Mouse (Mus musculus) embryonic facial prominence, embryonic 13.5 days (tissue): ENCODE results near the gene Agl. TPM values are rescaled to one million over a fixed set of nuclear protein-coding genes. Genes with fewer than 3 reads are reported as not detected.

Experiments
- ATAC-seq: fragments of 200-750 bp; cut with Nextera tagmentation; 2 replicates; pipeline ENCODE4 v1.8.0; 2017; ENCODE audit warnings: low read depth; ENCODE audit not compliant: insufficient number of reproducible peaks, insufficient read depth, low FRiP score, low TSS enrichment
- H3K27ac ChIP-seq: fragments of 300-500 bp; sonication (generic); 2 replicates; pipeline ENCODE4 v1.5.1; 2015; ENCODE audit warnings: moderate library complexity, mild to moderate bottlenecking, inconsistent platforms
- H3K27me3 ChIP-seq: fragments of 300-500 bp; sonication (generic); 2 replicates; pipeline ENCODE4 v1.6.1; 2015; ENCODE audit warnings: mild to moderate bottlenecking, inconsistent platforms
- H3K36me3 ChIP-seq: fragments of 300-500 bp; sonication (generic); 2 replicates; pipeline ENCODE4 v1.6.1; 2015; ENCODE audit warnings: mild to moderate bottlenecking, inconsistent platforms
- H3K4me1 ChIP-seq: fragments of 300-500 bp; sonication (generic); 2 replicates; pipeline ENCODE4 v1.6.1; 2015; ENCODE audit warnings: inconsistent platforms
- H3K4me2 ChIP-seq: fragments of 300-500 bp; sonication (generic); 2 replicates; pipeline ENCODE4 v1.6.1; 2015; ENCODE audit warnings: moderate library complexity, mild to moderate bottlenecking, inconsistent platforms
- H3K4me3 ChIP-seq: fragments of 300-500 bp; sonication (generic); 2 replicates; pipeline ENCODE4 v1.5.1; 2015; ENCODE audit warnings: mild to moderate bottlenecking, inconsistent platforms
- H3K9ac ChIP-seq: fragments of 300-500 bp; sonication (generic); 2 replicates; pipeline ENCODE4 v1.6.1; 2015; ENCODE audit warnings: mild to moderate bottlenecking, inconsistent platforms
- H3K9me3 ChIP-seq: fragments of 300-500 bp; sonication (generic); 2 replicates; pipeline ENCODE4 v1.6.1; 2016; ENCODE audit warnings: inconsistent platforms
- WGBS: fragments of 180-500 bp; shearing (Covaris S2); methylation state at CpG from one replicate; pipeline ENCODE4 v1.1.7; 2015; ENCODE audit warnings: mixed read lengths; 5-methylcytosine and 5-hydroxymethylcytosine counted together
- polyA plus RNA-seq: library from polyadenylated mRNA; unstranded; fragments of >200 nt; fragmentation: Nextera tagmentation; extraction: Ambion mirVana; gene quantifications from 2 replicates; pipeline ENCODE4 v1.2.1, GENCODE M21; 2015

The Agl gene
- polyA plus RNA-seq, 1 experiment from 2014 or later: 19.6 TPM

DNA sequence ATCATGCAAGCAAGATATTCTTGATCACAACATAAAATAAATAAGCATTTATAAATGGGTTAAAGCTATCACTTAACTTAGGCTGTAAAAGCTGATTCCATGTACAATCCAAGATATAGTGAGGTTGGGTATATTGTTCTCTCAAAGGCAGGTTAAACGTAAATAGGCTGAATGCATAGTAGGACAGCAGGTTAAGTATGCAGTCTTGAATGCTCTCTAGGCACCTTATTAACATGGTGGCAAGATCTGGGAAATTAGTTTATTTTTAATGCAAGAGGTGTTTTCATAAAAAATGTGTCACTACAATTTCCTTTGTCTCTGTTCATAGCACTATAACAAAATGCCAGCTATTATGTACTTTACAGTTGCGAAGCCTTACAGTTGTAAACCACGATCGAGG lies 27.4 kb upstream of the Agl start:
- H3K4me1 ChIP-seq: no peaks in the 10 kb centered on the region
- no peaks in the 10 kb centered on the region for H3K36me3 ChIP-seq
- H3K9ac ChIP-seq: peak overlapping the region; percentile 64; the same call in 1 of the 2 replicates
- peak overlapping the region; percentile 70 for H3K4me2 ChIP-seq
- no peaks in the 10 kb centered on the region for H3K27me3 ChIP-seq
- ATAC-seq: no peak
- H3K9me3 ChIP-seq: no peaks in the 10 kb centered on the region
- H3K4me3 ChIP-seq: peak overlapping the region; percentile 44
- WGBS: 66% methylated on average over 4 of the region's 4 CpGs
- no peak overlapping the region for H3K27ac ChIP-seq

DNA sequence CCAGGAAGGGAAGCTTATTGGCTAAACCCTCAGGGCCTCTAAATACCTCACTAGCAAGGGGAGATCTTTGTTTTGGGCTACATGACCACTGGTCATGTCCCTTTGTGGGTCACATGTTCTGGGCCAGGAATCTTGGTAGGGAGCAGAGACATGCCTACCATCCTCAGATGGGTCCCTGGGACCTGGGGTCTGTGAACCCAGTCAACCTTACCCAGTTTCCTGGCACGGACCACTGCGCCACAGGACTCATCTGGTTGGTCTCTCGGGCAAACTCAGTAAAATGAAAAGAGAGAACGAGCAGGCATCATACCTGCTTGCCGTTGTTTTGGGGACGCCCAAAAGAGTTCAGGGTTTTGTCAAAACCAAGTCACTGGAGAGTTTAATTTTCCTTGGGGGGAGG lies 26.3 kb upstream of the Agl start:
- Histone ChIP-seq H3K36me3 (no peaks in the 10 kb centered on the region), H3K27me3 (no peaks in the 10 kb centered on the region), H3K9me3 (no peaks in the 10 kb centered on the region), H3K4me1 (no peaks in the 10 kb centered on the region), H3K9ac (no peak overlapping the region), H3K4me2 (no peak overlapping the region), H3K27ac (no peak overlapping the region), H3K4me3 (no peak overlapping the region)
- no peak for ATAC-seq
- 91% methylated on average over 6 of the region's 6 CpGs for WGBS

DNA sequence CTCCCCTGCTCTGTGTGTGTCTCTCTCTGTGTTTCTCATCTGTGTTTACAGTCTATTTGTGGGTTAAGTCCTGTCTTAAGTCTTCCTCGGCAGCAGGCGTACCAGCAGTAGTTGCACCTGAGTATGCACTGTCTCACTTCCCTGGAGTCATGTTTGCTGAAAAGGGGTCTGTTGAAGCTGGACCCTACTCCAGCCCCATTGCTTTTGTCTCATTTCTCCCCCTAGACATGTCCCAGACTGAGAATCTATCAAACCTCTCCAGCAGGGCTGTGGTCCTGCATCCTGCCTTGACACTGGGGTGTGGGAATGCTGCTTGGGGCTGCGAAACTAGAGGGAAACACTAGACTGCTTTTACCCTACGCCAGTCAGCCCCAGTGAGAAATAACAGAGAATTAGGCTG lies 25.5 kb upstream of the Agl start:
- Histone ChIP-seq H3K9ac (no peak overlapping the region), H3K4me1 (no peaks in the 10 kb centered on the region), H3K9me3 (no peaks in the 10 kb centered on the region), H3K4me2 (no peak overlapping the region), H3K4me3 (no peak overlapping the region), H3K27me3 (no peaks in the 10 kb centered on the region), H3K36me3 (no peaks in the 10 kb centered on the region), H3K27ac (no peak overlapping the region)
- WGBS: 75% methylated on average over 4 of the region's 4 CpGs
- no peak for ATAC-seq

DNA sequence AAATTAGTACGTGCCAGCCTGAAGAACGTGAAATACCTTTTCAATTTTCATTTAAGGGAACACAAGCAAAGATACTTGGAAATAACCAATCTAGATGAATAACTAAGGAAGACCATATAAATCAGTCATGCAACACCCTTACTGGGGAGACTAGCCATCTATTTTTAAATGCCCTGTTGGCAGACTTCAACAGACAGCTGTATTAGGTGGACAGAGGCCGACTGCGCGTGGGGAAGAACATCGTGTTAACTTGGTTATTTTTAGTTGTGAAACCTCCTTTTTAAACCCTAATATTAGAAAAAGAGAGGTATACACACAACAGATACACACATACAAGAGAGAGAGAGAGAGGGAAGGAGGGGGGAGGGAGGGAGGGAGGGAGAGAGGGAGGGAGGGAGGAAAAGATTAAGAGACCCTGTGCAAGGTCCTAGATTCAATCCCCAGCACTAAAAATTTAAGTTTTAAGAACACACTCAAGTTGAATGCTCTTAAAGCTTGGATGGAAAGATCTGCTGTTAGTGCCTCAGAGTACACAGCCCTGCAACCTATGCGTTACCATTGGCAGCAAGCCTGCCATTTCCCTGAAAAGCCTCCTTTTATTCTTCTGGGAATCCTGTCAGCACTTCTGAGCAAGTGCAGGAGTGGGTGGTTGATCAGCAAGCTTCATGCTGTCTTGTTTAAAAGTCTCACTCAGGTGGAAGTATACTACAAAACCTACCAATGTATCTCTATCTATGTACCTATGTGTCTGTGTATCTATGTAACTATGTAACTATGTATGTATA lies 24.8 kb upstream of the Agl start:
- Histone ChIP-seq H3K27ac (no peak overlapping the region), H3K9me3 (no peaks in the 10 kb centered on the region), H3K4me3 (no peak overlapping the region), H3K9ac (no peak overlapping the region), H3K4me1 (no peaks in the 10 kb centered on the region), H3K27me3 (no peaks in the 10 kb centered on the region), H3K4me2 (no peak overlapping the region), H3K36me3 (no peaks in the 10 kb centered on the region)
- ATAC-seq: no peak
- WGBS: 89% methylated on average over 7 of the region's 7 CpGs

DNA sequence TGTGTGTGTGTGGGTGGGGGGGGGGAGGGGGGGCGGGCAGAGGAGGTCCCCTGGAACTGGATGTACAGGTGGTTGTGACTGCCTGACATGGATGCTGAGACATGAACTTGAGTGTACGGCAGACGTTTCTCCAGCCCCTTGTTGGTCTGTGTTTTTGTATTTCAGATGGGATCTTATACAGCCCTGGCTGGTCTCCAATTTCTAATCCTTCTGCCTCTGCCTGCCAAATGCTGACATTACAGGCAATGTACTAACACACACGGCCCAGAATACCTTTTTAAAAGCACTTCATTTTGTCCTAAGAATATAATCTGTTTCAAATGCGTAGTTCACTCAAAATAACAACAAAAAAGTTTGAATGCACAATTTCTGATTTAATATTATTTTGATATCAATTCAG lies 23.4 kb upstream of the Agl start:
- 56% methylated on average over 5 of the region's 5 CpGs for WGBS
- Histone ChIP-seq H3K9ac (no peak overlapping the region), H3K9me3 (peaks cover under 1% of the 10 kb centered on the region; the same call in 1 of the 2 replicates), H3K27ac (no peak overlapping the region), H3K4me2 (no peak overlapping the region), H3K4me3 (no peak overlapping the region), H3K4me1 (peaks cover 5% of the 10 kb centered on the region; the same call in 1 of the 2 replicates), H3K36me3 (no peaks in the 10 kb centered on the region), H3K27me3 (no peaks in the 10 kb centered on the region)
- ATAC-seq: no peak

DNA sequence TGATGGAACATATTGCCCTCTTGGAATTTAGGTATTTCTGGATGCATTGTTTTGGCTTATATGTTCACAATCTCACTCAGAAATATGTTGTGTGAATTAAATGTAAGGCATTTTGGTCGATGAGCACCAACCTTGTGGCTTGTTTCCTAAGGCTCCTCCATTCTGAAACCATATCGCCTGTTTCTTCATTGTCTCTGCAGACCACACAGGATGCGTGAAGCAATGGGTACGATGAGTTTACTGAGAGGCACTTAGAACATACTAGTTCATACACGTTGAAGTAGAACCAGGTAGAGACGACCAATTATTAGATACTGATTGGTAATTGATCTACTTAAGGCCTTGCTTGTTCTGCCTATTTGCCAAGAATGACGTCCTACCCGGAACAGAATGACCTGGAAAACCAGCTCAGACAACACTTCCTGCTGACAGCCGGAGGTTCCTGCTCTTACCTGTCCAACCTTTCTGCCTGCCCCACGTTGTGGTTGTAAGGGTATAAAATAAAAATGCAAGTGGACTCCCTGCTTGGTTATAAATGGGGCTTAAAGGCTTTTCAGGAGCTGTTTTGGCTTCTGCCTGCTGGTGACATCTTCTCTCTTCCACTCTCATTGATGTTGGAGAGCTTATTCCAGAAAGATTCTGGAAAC lies 21.4 kb upstream of the Agl start:
- Histone ChIP-seq H3K4me2 (no peak overlapping the region), H3K9me3 (peaks cover 4% of the 10 kb centered on the region; the same call in 1 of the 2 replicates), H3K27ac (no peak overlapping the region), H3K4me3 (no peak overlapping the region), H3K36me3 (no peaks in the 10 kb centered on the region), H3K4me1 (peaks cover 8% of the 10 kb centered on the region; the same call in 1 of the 2 replicates), H3K27me3 (no peaks in the 10 kb centered on the region), H3K9ac (no peak overlapping the region)
- ATAC-seq: no peak
- WGBS: 82% methylated on average over 10 of the region's 10 CpGs

DNA sequence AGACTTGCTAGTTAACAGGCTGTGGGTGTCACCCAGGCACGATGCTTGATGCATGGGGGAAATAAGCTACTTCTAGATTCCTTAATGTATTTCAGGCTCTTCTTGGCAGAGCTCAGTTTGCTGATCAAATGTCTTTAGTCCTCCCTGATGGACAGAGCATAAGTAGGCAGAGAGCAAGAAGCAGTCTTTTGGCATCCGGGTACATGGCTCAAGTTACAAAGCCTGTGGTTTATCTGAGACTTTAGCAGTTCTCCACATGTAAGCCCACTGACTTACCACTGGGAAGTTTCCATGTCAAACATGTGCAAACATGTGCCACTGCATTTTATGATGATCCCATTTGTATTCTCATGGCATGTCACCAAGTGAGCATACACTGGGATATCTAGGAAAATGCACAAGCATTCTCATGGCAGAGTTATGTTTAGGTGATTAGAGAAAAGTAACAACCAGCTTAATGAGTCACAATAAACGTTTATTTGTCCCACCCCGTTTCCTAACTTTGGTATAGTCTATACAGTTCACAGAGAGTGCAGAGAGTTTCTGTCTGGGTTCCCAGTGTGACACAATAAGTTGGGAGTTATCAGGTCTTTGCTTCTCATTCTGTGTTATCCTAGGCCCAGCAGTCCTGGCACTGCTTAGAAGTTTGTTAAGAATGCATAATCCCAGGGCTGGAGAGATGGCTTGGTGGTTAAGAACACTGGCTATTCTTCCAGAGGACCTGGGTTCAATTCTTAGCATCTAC lies 18.7 kb upstream of the Agl start:
- Histone ChIP-seq H3K27ac (no peak overlapping the region), H3K9me3 (peaks cover 4% of the 10 kb centered on the region; the same call in 1 of the 2 replicates), H3K4me1 (peaks cover 8% of the 10 kb centered on the region; the same call in 1 of the 2 replicates), H3K9ac (no peak overlapping the region), H3K36me3 (no peaks in the 10 kb centered on the region), H3K4me2 (no peak overlapping the region), H3K4me3 (no peak overlapping the region), H3K27me3 (no peaks in the 10 kb centered on the region)
- WGBS: 43% methylated on average over 4 of the region's 4 CpGs
- ATAC-seq: no peak

DNA sequence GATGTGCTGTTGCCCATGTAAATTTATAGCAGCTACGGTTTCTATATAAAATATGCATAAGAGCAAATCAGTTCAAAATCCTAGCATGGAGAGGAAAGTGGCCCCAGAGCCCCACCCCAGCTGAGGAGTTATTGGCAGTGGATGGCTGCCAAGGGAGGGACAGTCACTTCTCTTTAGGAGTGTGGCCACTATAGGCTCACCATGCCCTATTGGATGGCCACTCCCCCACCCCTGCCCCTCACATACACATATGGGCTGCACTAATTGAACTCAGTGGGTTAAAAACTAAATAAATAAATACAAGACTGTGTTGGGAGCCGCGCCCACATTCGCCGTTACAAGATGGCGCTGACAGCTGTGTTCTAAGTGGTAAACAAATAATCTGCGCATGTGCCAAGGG lies 9.3 kb upstream of the Agl start:
- no peaks in the 10 kb centered on the region for H3K36me3 ChIP-seq
- no peak for ATAC-seq
- no peaks in the 10 kb centered on the region for H3K4me1 ChIP-seq
- no peak overlapping the region for H3K9ac ChIP-seq
- H3K4me2 ChIP-seq: no peak overlapping the region
- H3K4me3 ChIP-seq: no peak overlapping the region
- no peaks in the 10 kb centered on the region for H3K9me3 ChIP-seq
- H3K27ac ChIP-seq: no peak overlapping the region
- H3K27me3 ChIP-seq: no peaks in the 10 kb centered on the region
- WGBS: 91% methylated on average over 7 of the region's 7 CpGs

DNA sequence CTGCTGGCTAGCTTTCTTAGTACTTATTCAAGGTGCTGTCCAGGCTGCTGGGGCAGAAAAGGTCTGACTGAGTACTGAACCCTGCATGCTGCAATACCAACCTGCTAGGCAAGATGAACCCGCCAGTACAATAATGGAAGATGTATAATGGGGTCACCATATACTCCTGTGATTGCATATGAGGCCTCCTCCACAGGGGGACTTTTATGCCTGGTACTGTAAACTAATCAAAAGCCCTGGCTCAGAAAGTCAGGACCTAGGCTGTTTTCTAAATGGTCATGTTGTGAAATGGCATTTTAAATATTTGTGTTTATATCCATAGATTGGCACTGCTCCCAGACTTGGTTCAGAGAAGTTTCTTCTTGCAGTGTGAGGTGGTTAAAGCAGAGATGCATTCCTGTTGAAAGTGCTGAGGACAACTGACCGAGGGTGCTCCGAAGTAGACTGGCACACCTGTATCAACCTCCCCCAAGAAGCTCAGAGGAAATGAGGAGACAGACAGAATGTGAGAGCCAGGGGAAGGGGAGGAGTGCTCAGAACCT lies 8.8 kb upstream of the Agl start:
- no peak for ATAC-seq
- no peaks in the 10 kb centered on the region for H3K36me3 ChIP-seq
- no peak overlapping the region for H3K9ac ChIP-seq
- H3K27me3 ChIP-seq: no peaks in the 10 kb centered on the region
- no peak overlapping the region for H3K4me3 ChIP-seq
- no peak overlapping the region for H3K27ac ChIP-seq
- H3K4me1 ChIP-seq: no peaks in the 10 kb centered on the region
- no peaks in the 10 kb centered on the region for H3K9me3 ChIP-seq
- 81% methylated on average over 3 of the region's 3 CpGs for WGBS
- H3K4me2 ChIP-seq: no peak overlapping the region

DNA sequence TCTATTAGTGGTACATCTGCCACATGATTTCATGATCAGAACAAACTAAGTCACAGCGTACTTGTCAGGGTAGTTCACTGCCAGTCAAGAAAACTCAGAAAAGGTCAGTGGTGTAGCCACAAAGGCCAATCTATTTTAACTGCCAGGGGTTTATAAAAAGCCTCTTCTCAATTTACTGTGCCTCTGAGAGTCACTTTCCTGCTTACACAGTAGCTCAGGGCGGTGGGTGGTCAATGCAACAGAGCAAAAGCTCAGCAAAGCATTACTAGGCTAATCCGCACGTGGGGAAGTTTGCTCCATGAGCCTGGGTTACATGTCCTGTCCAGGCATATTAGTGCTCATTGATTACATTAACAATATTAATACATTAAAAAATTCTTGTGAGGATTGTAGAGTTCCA lies 8.0 kb upstream of the Agl start:
- ATAC-seq: no peak
- Histone ChIP-seq H3K36me3 (no peaks in the 10 kb centered on the region), H3K9me3 (no peaks in the 10 kb centered on the region)

DNA sequence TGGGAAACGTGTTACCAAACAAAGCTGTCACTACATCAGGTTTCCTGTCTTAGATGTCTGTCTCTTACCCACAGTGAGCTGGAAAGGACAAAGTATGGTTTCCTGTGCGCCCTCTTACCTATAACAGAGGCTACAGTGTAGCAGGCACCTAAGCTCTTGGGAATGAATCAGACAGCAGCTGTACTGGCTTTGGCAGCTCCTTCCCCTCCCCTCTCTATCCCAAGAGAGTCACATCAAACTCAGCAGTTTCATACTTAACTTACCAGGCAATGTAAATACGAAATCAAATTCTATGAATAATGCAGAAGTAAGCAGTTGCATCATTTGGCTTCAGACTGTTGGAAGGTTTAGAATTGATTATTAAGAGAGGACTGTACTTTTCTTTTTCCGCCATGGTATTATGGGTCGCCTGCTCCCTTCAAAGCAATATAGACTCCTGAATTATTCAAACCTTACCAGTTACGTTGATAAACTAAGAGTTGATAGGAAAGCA lies 7.4 kb upstream of the Agl start:
- Histone ChIP-seq H3K27me3 (no peaks in the 10 kb centered on the region), H3K27ac (no peak overlapping the region), H3K9me3 (no peaks in the 10 kb centered on the region), H3K4me2 (no peak overlapping the region), H3K9ac (no peak overlapping the region), H3K4me3 (no peak overlapping the region), H3K4me1 (no peaks in the 10 kb centered on the region), H3K36me3 (no peaks in the 10 kb centered on the region)
- WGBS: 70% methylated on average over 6 of the region's 6 CpGs
- ATAC-seq: no peak

More for the DNA sequence above, 8.0 kb upstream of the Agl start:
- H3K4me1 ChIP-seq: no peaks in the 10 kb centered on the region
- 75% methylated on average over 4 of the region's 4 CpGs for WGBS
- no peak overlapping the region for H3K4me2 ChIP-seq
- no peak overlapping the region for H3K27ac ChIP-seq
- no peaks in the 10 kb centered on the region for H3K27me3 ChIP-seq
- H3K4me3 ChIP-seq: no peak overlapping the region
- no peak overlapping the region for H3K9ac ChIP-seq
